Mouse (Mus musculus) heart, embryonic 11.5 days (tissue): Measurements from ENCODE around the gene Gm11011. TPM values are rescaled to one million over a fixed set of nuclear protein-coding genes. Genes with fewer than 3 reads are reported as not detected.

Experiments used
- ATAC-seq: fragments of 200-750 bp; cut with Nextera tagmentation; replicated peaks from 2 replicates; pipeline ENCODE4 v1.8.0; 2017; ENCODE audit warnings: moderate library complexity; ENCODE audit not compliant: insufficient number of reproducible peaks, low FRiP score, low TSS enrichment
- H3K27ac ChIP-seq: fragments of 300-500 bp; sonication (generic); 2 replicates; pipeline ENCODE4 v1.5.1; 2014; ENCODE audit warnings: mild to moderate bottlenecking, low read depth, low read length
- H3K27me3 ChIP-seq: fragments of 300-500 bp; sonication (generic); 2 replicates; pipeline ENCODE4 v1.6.1; 2014; ENCODE audit warnings: mild to moderate bottlenecking, low read length, mixed read lengths; ENCODE audit not compliant: control insufficient read depth, insufficient read depth
- H3K36me3 ChIP-seq: fragments of 300-500 bp; sonication (generic); 2 replicates; pipeline ENCODE4 v1.6.1; 2014; ENCODE audit warnings: mild to moderate bottlenecking, low read length, moderate library complexity, mixed read lengths; ENCODE audit not compliant: control insufficient read depth, insufficient read depth
- H3K4me1 ChIP-seq: fragments of 300-500 bp; sonication (generic); 2 replicates; pipeline ENCODE4 v1.6.1; 2014; ENCODE audit warnings: low read length; ENCODE audit not compliant: control insufficient read depth, insufficient read depth
- H3K4me2 ChIP-seq: fragments of 300-500 bp; sonication (generic); 2 replicates; pipeline ENCODE4 v1.6.1; 2014; ENCODE audit warnings: mild to moderate bottlenecking, moderate library complexity
- H3K4me3 ChIP-seq: fragments of 300-500 bp; sonication (generic); 2 replicates; pipeline ENCODE4 v1.5.1; 2014; ENCODE audit warnings: low read depth, low read length
- H3K9ac ChIP-seq: fragments of 300-500 bp; sonication (generic); 2 replicates; pipeline ENCODE4 v1.6.1; 2014; ENCODE audit warnings: mild to moderate bottlenecking, low read depth, low read length, moderate library complexity
- H3K9me3 ChIP-seq: fragments of 300-500 bp; sonication (generic); replicated peaks from 2 replicates; pipeline ENCODE4 v1.6.1; 2016; ENCODE audit warnings: low read length; ENCODE audit not compliant: control insufficient read depth
- WGBS: fragments of 180-500 bp; shearing (Covaris S2); extraction: QIAGEN DNeasy Blood & Tissue Kit; methylation state at CpG from one replicate; pipeline ENCODE4 v1.1.7; 2014; ENCODE audit not compliant: insufficient replicate concordance; 5-methylcytosine and 5-hydroxymethylcytosine counted together
- polyA plus RNA-seq: library from polyadenylated mRNA; unstranded; fragments of >200 nt; fragmentation: Nextera tagmentation; extraction: Ambion mirVana; gene quantifications from 2 replicates; pipeline ENCODE4 v1.2.1, GENCODE M21; 2014

Gene Gm11011
- polyA plus RNA-seq, 1 experiment from 2014 or later = not detected

GRCm38 (mm10) chr2:169583476-169583875 lies 4.1 kb downstream of the Gm11011 start:
- no peaks in the 10 kb centered on the region for H3K9me3 ChIP-seq
- H3K9ac ChIP-seq = no peak overlapping the region
- H3K36me3 ChIP-seq = no peaks in the 10 kb centered on the region
- no peaks in the 10 kb centered on the region for H3K4me1 ChIP-seq
- no peak overlapping the region for H3K4me2 ChIP-seq
- H3K4me3 ChIP-seq = no peak overlapping the region
- no peak overlapping the region for H3K27ac ChIP-seq
- no peaks in the 10 kb centered on the region for H3K27me3 ChIP-seq
- ATAC-seq = no peak
- 70% methylated on average over 3 of the region's 3 CpGs for WGBS

GRCm38 (mm10) chr2:169577508-169578196 lies 9.9 kb downstream of the Gm11011 start:
- H3K36me3 ChIP-seq = no peaks in the 10 kb centered on the region
- 71% methylated on average over 7 of the region's 7 CpGs for WGBS
- no peak for ATAC-seq

GRCm38 (mm10) chr2:169570063-169570462 lies 17.5 kb downstream of the Gm11011 start:
- H3K27me3 ChIP-seq = no peaks in the 10 kb centered on the region
- H3K4me3 ChIP-seq = no peak overlapping the region
- no peaks in the 10 kb centered on the region for H3K4me1 ChIP-seq
- H3K9me3 ChIP-seq = no peaks in the 10 kb centered on the region
- no peak overlapping the region for H3K9ac ChIP-seq
- whole genome bisulfite sequencing = 69% methylated on average over 10 of the region's 10 CpGs
- no peak overlapping the region for H3K27ac ChIP-seq
- H3K4me2 ChIP-seq = no peak overlapping the region
- no peaks in the 10 kb centered on the region for H3K36me3 ChIP-seq
- ATAC-seq = no peak

More at GRCm38 (mm10) chr2:169577508-169578196, 9.9 kb downstream of the Gm11011 start:
- Histone ChIP-seq H3K4me2 (no peak overlapping the region), H3K4me1 (no peaks in the 10 kb centered on the region), H3K27ac (no peak overlapping the region), H3K27me3 (no peaks in the 10 kb centered on the region), H3K9me3 (no peaks in the 10 kb centered on the region), H3K4me3 (no peak overlapping the region), H3K9ac (no peak overlapping the region)

GRCm38 (mm10) chr2:169566159-169566558 lies 21.4 kb downstream of the Gm11011 start:
- H3K27me3 ChIP-seq = no peaks in the 10 kb centered on the region
- no peak overlapping the region for H3K4me3 ChIP-seq
- ATAC-seq = no peak
- H3K4me2 ChIP-seq = no peak overlapping the region
- no peak overlapping the region for H3K27ac ChIP-seq
- H3K9ac ChIP-seq = no peak overlapping the region
- H3K9me3 ChIP-seq = no peaks in the 10 kb centered on the region
- no peaks in the 10 kb centered on the region for H3K36me3 ChIP-seq
- 42% methylated on average over 4 of the region's 4 CpGs for WGBS
- H3K4me1 ChIP-seq = no peaks in the 10 kb centered on the region

- H3K36me3 ChIP-seq = no peaks in the 10 kb centered on the region
- H3K27me3 ChIP-seq = no peaks in the 10 kb centered on the region
- H3K9ac ChIP-seq = no peak overlapping the region
- no peak overlapping the region for H3K27ac ChIP-seq
- WGBS = 55% methylated on average over 7 of the region's 7 CpGs
- no peak overlapping the region for H3K4me2 ChIP-seq
- H3K4me1 ChIP-seq = no peaks in the 10 kb centered on the region
- H3K9me3 ChIP-seq = no peaks in the 10 kb centered on the region
- no peak for ATAC-seq
- H3K4me3 ChIP-seq = no peak overlapping the region
Measured at GRCm38 (mm10) chr2:169565751-169566150, 21.8 kb downstream of the Gm11011 start.

- H3K27me3 ChIP-seq = no peaks in the 10 kb centered on the region
- H3K27ac ChIP-seq = no peak overlapping the region
- no peak overlapping the region for H3K4me3 ChIP-seq
- H3K4me1 ChIP-seq = no peaks in the 10 kb centered on the region
- no peak overlapping the region for H3K9ac ChIP-seq
- ATAC-seq = no peak
- H3K36me3 ChIP-seq = no peaks in the 10 kb centered on the region
- H3K4me2 ChIP-seq = no peak overlapping the region
- H3K9me3 ChIP-seq = no peaks in the 10 kb centered on the region
- 86% methylated on average over 7 of the region's 7 CpGs for WGBS
Measured at GRCm38 (mm10) chr2:169545674-169546073, 41.9 kb downstream of the Gm11011 start.

- no peaks in the 10 kb centered on the region for H3K27me3 ChIP-seq
- no peaks in the 10 kb centered on the region for H3K36me3 ChIP-seq
- H3K4me3 ChIP-seq = no peak overlapping the region
- H3K4me2 ChIP-seq = no peak overlapping the region
- ATAC-seq = no peak
- no peak overlapping the region for H3K9ac ChIP-seq
- WGBS = 72% methylated on average over 4 of the region's 4 CpGs
- H3K9me3 ChIP-seq = no peaks in the 10 kb centered on the region
- no peaks in the 10 kb centered on the region for H3K4me1 ChIP-seq
- no peak overlapping the region for H3K27ac ChIP-seq
Measured at GRCm38 (mm10) chr2:169538906-169539305, 48.6 kb downstream of the Gm11011 start.

Other genes with a start within 250 kb of the Gm11011 start
- 3.3 and 5.3 TPM in 2 replicates for gene Tshz2, start 45.3 kb upstream of the Gm11011 start, polyA plus RNA-seq